Mouse (Mus musculus): Measurements from ENCODE around the gene Ptbp1.

DNA sequence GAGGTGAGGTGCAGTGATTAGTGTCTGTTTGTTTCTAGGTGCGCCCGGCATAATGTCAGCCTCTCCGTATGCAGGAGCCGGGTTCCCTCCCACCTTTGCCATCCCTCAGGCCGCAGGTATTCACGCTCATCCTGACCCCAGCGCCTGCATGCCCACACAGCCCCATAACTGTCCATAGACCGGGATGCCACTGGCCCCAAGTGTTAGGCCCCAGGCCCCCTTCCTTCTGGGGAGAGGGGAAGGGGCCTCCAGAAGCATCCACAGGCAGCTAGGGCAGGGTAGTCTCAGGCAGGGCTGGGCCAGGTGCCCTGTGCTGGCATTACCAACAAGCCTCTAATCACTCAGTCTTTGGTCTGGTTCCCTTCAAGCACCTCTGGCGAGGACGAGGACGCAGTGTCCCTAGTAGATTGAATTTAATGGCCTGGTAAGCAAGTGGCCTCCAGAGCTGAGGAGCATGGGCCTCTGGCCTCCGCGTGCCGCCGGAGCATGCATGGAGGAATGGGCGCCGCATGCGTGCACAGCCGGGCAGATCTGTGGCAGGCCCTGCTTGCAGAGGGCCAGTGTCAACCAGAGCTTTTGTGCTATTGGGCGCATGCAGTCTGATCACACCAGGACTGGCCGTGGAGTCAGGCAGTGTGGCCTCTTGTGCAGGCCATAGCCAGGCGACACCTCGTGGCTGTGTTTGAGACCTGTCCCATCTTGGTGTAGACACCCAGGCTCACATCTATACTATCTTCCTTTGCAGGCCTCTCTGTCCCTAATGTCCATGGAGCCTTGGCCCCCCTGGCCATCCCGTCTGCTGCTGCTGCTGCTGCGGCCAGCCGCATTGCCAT, 6.1 kb downstream of the Ptbp1 start:
- TF ChIP-seq CTCF (IDR thresholded peaks at IDR 0.05; ENCODE audit: extremely low read depth, insufficient read length, insufficient replicate concordance, low read depth, low read length) (no peak), POLR2A (IDR thresholded peaks at IDR 0.05; ENCODE audit: low read depth, low read length) (no peak)
